Mouse (Mus musculus) E14TG2a.4 (cell line): ENCODE measurements around the gene Cfb.

Source experiments
- CTCF ChIP-seq: conservative IDR thresholded peaks from 2 replicates; pipeline ENCODE4 v1.5.1; 2014; ENCODE audit warnings: low read length
- NANOG ChIP-seq: IDR thresholded peaks from 2 replicates; pipeline ENCODE4 v1.6.1; 2014; ENCODE audit warnings: borderline replicate concordance, low read length, mixed read lengths
- POU5F1 ChIP-seq: IDR thresholded peaks from 2 replicates; pipeline ENCODE4 v1.6.1; 2014; ENCODE audit warnings: low read length, borderline replicate concordance

- TF ChIP-seq CTCF (no peak), NANOG (no peak), POU5F1 (no peak)
These were observed 40.6 kb upstream of the Cfb start for GRCm38 (mm10) chr17:34902895-34903294.
